Mouse (Mus musculus) hindbrain, embryonic 11.5 days (tissue): Measurements from ENCODE around the gene Pcsk5. TPM values are rescaled to one million over a fixed set of nuclear protein-coding genes. Genes with fewer than 3 reads are reported as not detected.

Source experiments
- ATAC-seq: fragments of 200-750 bp; cut with Nextera tagmentation; 2 replicates; pipeline ENCODE4 v1.8.0; 2017; ENCODE audit warnings: mild to moderate bottlenecking, moderate TSS enrichment, moderate library complexity; ENCODE audit not compliant: low FRiP score
- DNase-seq: peaks from one replicate; pipeline ENCODE4 v3.0.0-alpha.2; 2015; ENCODE audit warnings: low spot score
- H3K27ac ChIP-seq: fragments of 300-500 bp; sonication (generic); 2 replicates; pipeline ENCODE4 v1.5.1; 2014; ENCODE audit warnings: mild to moderate bottlenecking, low read depth, low read length
- H3K27me3 ChIP-seq: fragments of 300-500 bp; sonication (generic); 2 replicates; pipeline ENCODE4 v1.6.1; 2014; ENCODE audit warnings: mild to moderate bottlenecking, low read length, moderate library complexity, mixed read lengths; ENCODE audit not compliant: control insufficient read depth, insufficient read depth
- H3K36me3 ChIP-seq: fragments of 300-500 bp; sonication (generic); 2 replicates; pipeline ENCODE4 v1.6.1; 2014; ENCODE audit warnings: mild to moderate bottlenecking, low read length, moderate library complexity, mixed read lengths; ENCODE audit not compliant: control insufficient read depth, insufficient read depth
- H3K4me1 ChIP-seq: fragments of 300-500 bp; sonication (generic); replicated peaks from 2 replicates; pipeline ENCODE4 v1.6.1; 2014; ENCODE audit warnings: low read length, mixed read lengths; ENCODE audit not compliant: control insufficient read depth, insufficient read depth
- H3K4me2 ChIP-seq: fragments of 300-500 bp; sonication (generic); replicated peaks from 2 replicates; pipeline ENCODE4 v1.6.1; 2014; ENCODE audit warnings: mild to moderate bottlenecking, low read depth, low read length
- H3K4me3 ChIP-seq: fragments of 300-500 bp; sonication (generic); 2 replicates; pipeline ENCODE4 v1.5.1; 2014; ENCODE audit warnings: low read depth, low read length
- H3K9ac ChIP-seq: fragments of 300-500 bp; sonication (generic); 2 replicates; pipeline ENCODE4 v1.6.1; 2014; ENCODE audit warnings: low read depth, low read length
- H3K9me3 ChIP-seq: fragments of 300-500 bp; sonication (generic); 2 replicates; pipeline ENCODE4 v1.6.1; 2016; ENCODE audit warnings: low read length; ENCODE audit not compliant: control insufficient read depth
- WGBS: fragments of 180-500 bp; shearing (Covaris S2); extraction: QIAGEN DNeasy Blood & Tissue Kit; methylation state at CpG from one replicate; pipeline ENCODE4 v1.1.7; 2014; 5-methylcytosine and 5-hydroxymethylcytosine counted together
- polyA plus RNA-seq: library from polyadenylated mRNA; unstranded; fragments of >200 nt; fragmentation: Nextera tagmentation; extraction: Ambion mirVana; gene quantifications from 2 replicates; pipeline ENCODE4 v1.2.1, GENCODE M21; 2014

Pcsk5 gene
- polyA plus RNA-seq, 1 experiment from 2014 or later: 5.3 TPM

- Histone ChIP-seq H3K27me3 (no peaks in the 10 kb centered on the region), H3K4me2 (no peak overlapping the region), H3K4me1 (no peaks in the 10 kb centered on the region), H3K27ac (no peak overlapping the region), H3K36me3 (no peaks in the 10 kb centered on the region), H3K9ac (no peak overlapping the region), H3K9me3 (no peaks in the 10 kb centered on the region), H3K4me3 (no peak overlapping the region)
- DNase-seq (no peak), ATAC-seq (no peak)
Observed at GRCm38 (mm10) chr19:17732676-17733277, 104.7 kb downstream of the Pcsk5 start.

- Histone ChIP-seq H3K9me3 (no peaks in the 10 kb centered on the region), H3K9ac (no peak overlapping the region), H3K36me3 (no peaks in the 10 kb centered on the region), H3K27me3 (no peaks in the 10 kb centered on the region), H3K4me3 (no peak overlapping the region), H3K4me2 (no peak overlapping the region), H3K27ac (no peak overlapping the region), H3K4me1 (no peaks in the 10 kb centered on the region)
- ATAC-seq (no peak), DNase-seq (no peak)
- 75% methylated on average over 10 of the region's 10 CpGs for WGBS
Observed at GRCm38 (mm10) chr19:17717066-17717465, 120.4 kb downstream of the Pcsk5 start.

- ATAC-seq: no peak
Observed at GRCm38 (mm10) chr19:17715281-17715955, 122.0 kb downstream of the Pcsk5 start.

GRCm38 (mm10) chr19:17691626-17692025, 145.8 kb downstream of the Pcsk5 start:
- no peak for DNase-seq
- no peak for ATAC-seq

More at GRCm38 (mm10) chr19:17715281-17715955, 122.0 kb downstream of the Pcsk5 start:
- Histone ChIP-seq H3K36me3 (no peaks in the 10 kb centered on the region), H3K27ac (no peak overlapping the region), H3K4me2 (no peak overlapping the region), H3K9me3 (no peaks in the 10 kb centered on the region), H3K27me3 (no peaks in the 10 kb centered on the region), H3K4me3 (no peak overlapping the region), H3K9ac (no peak overlapping the region), H3K4me1 (no peaks in the 10 kb centered on the region)
- DNase-seq: peak; percentile 3
- WGBS: 77% methylated on average over 9 of the region's 9 CpGs

DNA sequence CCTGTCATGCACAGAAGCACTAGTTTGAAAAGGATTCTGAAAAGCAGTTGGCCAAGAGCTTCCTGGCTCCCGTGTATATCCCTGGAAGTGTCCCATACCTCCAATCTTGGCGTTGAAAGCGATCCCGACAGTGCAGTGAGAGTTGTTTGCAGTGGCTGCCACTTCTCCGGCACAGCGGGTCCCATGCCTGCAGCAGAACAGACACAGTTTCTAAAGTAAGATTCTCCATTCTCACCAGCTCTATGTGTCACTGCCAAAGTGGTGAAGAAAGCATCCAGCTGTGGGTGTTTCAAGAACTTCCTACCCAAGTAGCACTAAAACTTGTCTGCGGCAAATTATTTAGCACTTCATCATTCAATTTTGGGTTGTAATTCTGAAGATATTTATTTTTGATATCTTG, 159.1 kb downstream of the Pcsk5 start:
- DNase-seq: no peak
- Histone ChIP-seq H3K9ac (no peak overlapping the region), H3K27ac (no peak overlapping the region), H3K4me3 (no peak overlapping the region), H3K4me1 (no peaks in the 10 kb centered on the region), H3K9me3 (no peaks in the 10 kb centered on the region), H3K4me2 (no peak overlapping the region), H3K36me3 (no peaks in the 10 kb centered on the region), H3K27me3 (no peaks in the 10 kb centered on the region)
- WGBS: 87% methylated on average over 7 of the region's 7 CpGs
- no peak for ATAC-seq

More at GRCm38 (mm10) chr19:17691626-17692025, 145.8 kb downstream of the Pcsk5 start:
- 96% methylated on average over 6 of the region's 6 CpGs for WGBS
- Histone ChIP-seq H3K4me3 (no peak overlapping the region), H3K4me2 (no peak overlapping the region), H3K9ac (no peak overlapping the region), H3K9me3 (no peaks in the 10 kb centered on the region), H3K36me3 (no peaks in the 10 kb centered on the region), H3K4me1 (no peaks in the 10 kb centered on the region), H3K27ac (no peak overlapping the region), H3K27me3 (no peaks in the 10 kb centered on the region)

GRCm38 (mm10) chr19:17662676-17663075, 174.8 kb downstream of the Pcsk5 start:
- no peak overlapping the region for H3K4me2 ChIP-seq
- H3K27ac ChIP-seq: no peak overlapping the region
- ATAC-seq: no peak
- H3K36me3 ChIP-seq: no peaks in the 10 kb centered on the region
- H3K9me3 ChIP-seq: no peaks in the 10 kb centered on the region
- no peak for DNase-seq
- 87% methylated on average over 3 of the region's 3 CpGs for WGBS
- no peaks in the 10 kb centered on the region for H3K4me1 ChIP-seq
- no peak overlapping the region for H3K9ac ChIP-seq
- H3K27me3 ChIP-seq: no peaks in the 10 kb centered on the region
- H3K4me3 ChIP-seq: no peak overlapping the region

DNA sequence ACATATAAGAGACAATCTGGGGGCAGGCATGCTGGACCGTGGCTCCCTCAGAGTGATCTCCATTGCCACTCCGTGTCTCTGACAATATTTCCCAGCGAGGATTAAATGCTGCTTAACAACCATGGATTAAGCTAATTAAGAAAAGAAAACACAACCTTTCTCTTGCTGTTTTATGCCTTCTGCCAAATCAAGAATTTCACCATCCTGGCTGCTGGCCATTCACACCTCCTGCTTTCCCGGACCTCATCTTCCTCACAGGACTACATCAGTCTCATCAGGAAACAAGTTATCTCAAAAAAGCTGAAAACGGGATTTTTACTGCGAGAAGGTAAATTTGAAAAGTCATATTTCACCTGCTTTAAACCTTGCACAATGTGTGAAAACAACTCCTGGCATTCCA, 175.2 kb downstream of the Pcsk5 start:
- 91% methylated on average over 6 of the region's 6 CpGs for WGBS
- H3K4me3 ChIP-seq: no peak overlapping the region
- no peaks in the 10 kb centered on the region for H3K36me3 ChIP-seq
- ATAC-seq (no peak), DNase-seq (no peak)
- no peak overlapping the region for H3K4me2 ChIP-seq
- H3K27me3 ChIP-seq: no peaks in the 10 kb centered on the region
- H3K27ac ChIP-seq: no peak overlapping the region
- no peaks in the 10 kb centered on the region for H3K9me3 ChIP-seq
- no peak overlapping the region for H3K9ac ChIP-seq
- no peaks in the 10 kb centered on the region for H3K4me1 ChIP-seq

GRCm38 (mm10) chr19:17659321-17659720, 178.1 kb downstream of the Pcsk5 start:
- H3K4me3 ChIP-seq: no peak overlapping the region
- H3K36me3 ChIP-seq: no peaks in the 10 kb centered on the region
- no peaks in the 10 kb centered on the region for H3K27me3 ChIP-seq
- DNase-seq (no peak), ATAC-seq (no peak)
- no peak overlapping the region for H3K4me2 ChIP-seq
- no peaks in the 10 kb centered on the region for H3K9me3 ChIP-seq
- H3K27ac ChIP-seq: no peak overlapping the region
- no peaks in the 10 kb centered on the region for H3K4me1 ChIP-seq
- WGBS: 71% methylated on average over 3 of the region's 3 CpGs
- H3K9ac ChIP-seq: no peak overlapping the region

DNA sequence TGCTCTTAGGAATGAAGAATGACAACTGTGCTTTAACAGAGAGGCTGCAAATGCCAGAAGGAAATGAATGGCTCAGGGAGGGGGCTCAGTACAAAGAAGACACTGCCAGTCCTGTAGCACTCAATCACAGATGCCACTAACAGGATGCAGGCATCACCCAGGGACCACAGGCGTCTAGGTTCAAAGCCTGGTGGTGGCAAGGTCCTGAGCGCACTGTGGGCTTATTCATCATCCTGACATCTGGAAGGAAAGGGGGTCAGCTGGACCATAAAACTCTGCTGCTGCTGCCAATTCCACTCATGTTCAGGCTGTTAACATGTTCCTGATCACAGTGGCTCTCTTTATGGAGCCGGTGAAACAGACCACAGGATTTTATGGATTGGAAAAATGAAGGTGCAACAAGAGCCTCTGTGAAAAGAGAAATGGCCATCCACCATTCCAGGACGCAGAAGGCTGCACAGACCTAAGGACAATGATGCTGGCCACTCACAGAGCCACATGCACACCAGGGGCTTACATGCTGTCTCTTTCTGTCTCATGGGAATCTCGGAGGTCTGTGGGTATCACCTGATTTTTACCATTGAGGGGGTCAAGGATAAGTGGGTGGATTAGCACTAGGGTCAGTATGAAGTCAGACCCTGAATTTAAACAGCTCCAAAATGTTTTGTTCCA, 186.5 kb downstream of the Pcsk5 start:
- Histone ChIP-seq H3K4me2 (no peak overlapping the region), H3K4me1 (no peaks in the 10 kb centered on the region), H3K4me3 (no peak overlapping the region), H3K9ac (no peak overlapping the region), H3K36me3 (no peaks in the 10 kb centered on the region), H3K9me3 (no peaks in the 10 kb centered on the region), H3K27ac (no peak overlapping the region), H3K27me3 (no peaks in the 10 kb centered on the region)
- ATAC-seq (peak; percentile 74), DNase-seq (peak; percentile 40)
- WGBS: 33% methylated on average over 5 of the region's 5 CpGs
